Mouse (Mus musculus): ENCODE measurements around the gene Rbm3.

The Rbm3 gene

GRCm38 (mm10) chrX:8145153-8145991 lies at the start of gene Rbm3:
Rbm3 (minus strand) TSS chrX:8145880.
- DNase-seq (ENCODE audit: low spot score in 2 of 2): peak; percentile 81 to 82

GRCm38 (mm10) chrX:8193419-8193723 lies 47.7 kb upstream of the Rbm3 start, which contains the start of gene Ebp:
Ebp (minus strand) TSS chrX:8193512.
- DNase-seq (ENCODE audit: low spot score in 2 of 2): peak; percentile 14 to 32

- DNase-seq (ENCODE audit: low spot score in 2 of 2): peak; percentile 65 to 77
Measured at GRCm38 (mm10) chrX:8192640-8193418, 47.1 kb upstream of the Rbm3 start.

GRCm38 (mm10) chrX:8192126-8192639 lies 46.5 kb upstream of the Rbm3 start:
- no peak for DNase-seq (ENCODE audit: low spot score in 2 of 2)

- no peak for DNase-seq (ENCODE audit: low spot score in 2 of 2)
Measured at GRCm38 (mm10) chrX:8182871-8183540, 37.3 kb upstream of the Rbm3 start.

GRCm38 (mm10) chrX:8179646-8180045 lies 34.0 kb upstream of the Rbm3 start:
- DNase-seq (ENCODE audit: low spot score in 2 of 2): no peak

GRCm38 (mm10) chrX:8178871-8179270 lies 33.2 kb upstream of the Rbm3 start:
- no peak for DNase-seq (ENCODE audit: low spot score in 2 of 2)

- DNase-seq (ENCODE audit: low spot score in 2 of 2): peak; percentile 78 to 81
Measured at GRCm38 (mm10) chrX:8175504-8176385, 30.1 kb upstream of the Rbm3 start, which contains the start of gene Tbc1d25. Tbc1d25 (minus strand) TSS chrX:8176181.

GRCm38 (mm10) chrX:8175169-8175503 lies 29.5 kb upstream of the Rbm3 start:
- no peak for DNase-seq (ENCODE audit: low spot score in 2 of 2)

GRCm38 (mm10) chrX:8167716-8168647 lies 22.3 kb upstream of the Rbm3 start:
- DNase-seq (ENCODE audit: low spot score in 2 of 2): no peak

- no peak for DNase-seq (ENCODE audit: low spot score in 2 of 2)
Measured at GRCm38 (mm10) chrX:8164471-8164870, 18.8 kb upstream of the Rbm3 start.

GRCm38 (mm10) chrX:8163076-8163475 lies 17.4 kb upstream of the Rbm3 start:
- peak in 1 of 2 experiments; percentile 9 for DNase-seq (ENCODE audit: low spot score in 2 of 2)

GRCm38 (mm10) chrX:8143750-8144149 lies 1.9 kb downstream of the Rbm3 start:
- DNase-seq (ENCODE audit: low spot score in 2 of 2): no peak

- DNase-seq (ENCODE audit: low spot score in 2 of 2): no peak
Measured at GRCm38 (mm10) chrX:8142948-8143347, 2.7 kb downstream of the Rbm3 start.

- DNase-seq (ENCODE audit: low spot score in 2 of 2): no peak
Measured at GRCm38 (mm10) chrX:8141058-8141457, 4.6 kb downstream of the Rbm3 start.

GRCm38 (mm10) chrX:8140446-8140845 lies 5.2 kb downstream of the Rbm3 start:
- no peak for DNase-seq (ENCODE audit: low spot score in 2 of 2)

- DNase-seq (ENCODE audit: low spot score in 2 of 2): no peak
Measured at GRCm38 (mm10) chrX:8139480-8139879, 6.2 kb downstream of the Rbm3 start.

- no peak for DNase-seq (ENCODE audit: low spot score in 2 of 2)
Measured at GRCm38 (mm10) chrX:8135886-8136285, 9.8 kb downstream of the Rbm3 start.

GRCm38 (mm10) chrX:8132017-8132976 lies 13.4 kb downstream of the Rbm3 start, which contains the start of gene Wdr13:
Wdr13 (minus strand) TSS chrX:8132892.
- peak; percentile 89 to 90 for DNase-seq (ENCODE audit: low spot score in 2 of 2)
